Mouse (Mus musculus) macrophage (primary cell): ENCODE results near the gene Ppp1r12b. TPM values are rescaled to one million over a fixed set of nuclear protein-coding genes. Genes with fewer than 3 reads are reported as not detected.

Experiments used
- H3K27ac ChIP-seq: fragments of 350-480 bp; formaldehyde crosslinking; 2 replicates; pipeline ENCODE4 v1.9.0; 2021
- H3K36me3 ChIP-seq: fragments of 350-480 bp; formaldehyde crosslinking; 2 replicates; pipeline ENCODE4 v1.9.0; 2021; ENCODE audit errors: inconsistent target
- H3K4me3 ChIP-seq: fragments of 350-480 bp; formaldehyde crosslinking; 2 replicates; pipeline ENCODE4 v1.9.0; 2021; ENCODE audit errors: inconsistent target
- H3K79me2 ChIP-seq: fragments of 350-480 bp; formaldehyde crosslinking; 2 replicates; pipeline ENCODE4 v1.9.0; 2021; ENCODE audit errors: inconsistent target
- WGBS: methylation state at CpG from one replicate; pipeline ENCODE4 v1.1.7; 2026; ENCODE audit warnings: inconsistent platforms; ENCODE audit not compliant: missing documents; 5-methylcytosine and 5-hydroxymethylcytosine counted together
- polyA plus RNA-seq: library from polyadenylated mRNA; stranded (reverse); fragments of 250-400 nt; gene quantifications from 3 replicates; pipeline ENCODE4 v1.2.4, GENCODE M21; 2018; ENCODE audit warnings: inconsistent platforms

Ppp1r12b gene
- polyA plus RNA-seq, 1 experiment from 2014 or later: 2.2 TPM

GRCm38 (mm10) chr1:134962821-134963220 lies 7.1 kb upstream of the Ppp1r12b start:
- H3K27ac ChIP-seq: peak overlapping the region; percentile 32
- peaks cover 31% of the 10 kb centered on the region; the same call in 1 of the 2 replicates for H3K79me2 ChIP-seq
- H3K36me3 ChIP-seq: no peaks in the 10 kb centered on the region
- H3K4me3 ChIP-seq: peak overlapping the region; percentile 78
- 5% methylated on average over 11 of the region's 11 CpGs for WGBS

- Histone ChIP-seq H3K79me2 (peaks cover 31% of the 10 kb centered on the region; the same call in 1 of the 2 replicates), H3K36me3 (no peaks in the 10 kb centered on the region), H3K27ac (peak within 1 kb of the TSS; percentile 32), H3K4me3 (peak within 1 kb of the TSS; percentile 78)
- WGBS: 2% methylated on average over 50 of the region's 50 CpGs
Measured at GRCm38 (mm10) chr1:134962053-134962803, 6.5 kb upstream of the Ppp1r12b start, which contains the start of gene Ube2t. Gene Ube2t, plus strand, starts transcription at chr1:134962565.

GRCm38 (mm10) chr1:134960634-134961033 lies 4.9 kb upstream of the Ppp1r12b start:
- Histone ChIP-seq H3K79me2 (peaks cover 26% of the 10 kb centered on the region; the same call in 1 of the 2 replicates), H3K4me3 (no peak overlapping the region), H3K27ac (no peak overlapping the region), H3K36me3 (no peaks in the 10 kb centered on the region)
- 69% methylated on average over 7 of the region's 7 CpGs for WGBS

- 3% methylated on average over 16 of the region's 16 CpGs for WGBS
- Histone ChIP-seq H3K79me2 (peaks cover 12% of the 10 kb centered on the region; the same call in 1 of the 2 replicates), H3K36me3 (no peaks in the 10 kb centered on the region), H3K27ac (no peak overlapping the region), H3K4me3 (peak overlapping the region; percentile 60)
Measured at GRCm38 (mm10) chr1:134955050-134955636, 599 bp downstream of the Ppp1r12b start.

GRCm38 (mm10) chr1:134949946-134950345 lies 5.8 kb downstream of the Ppp1r12b start:
- H3K4me3 ChIP-seq: no peak overlapping the region
- H3K79me2 ChIP-seq: peaks cover 9% of the 10 kb centered on the region; the same call in 1 of the 2 replicates
- H3K27ac ChIP-seq: no peak overlapping the region
- 97% methylated on average over 3 of the region's 3 CpGs for WGBS
- H3K36me3 ChIP-seq: no peaks in the 10 kb centered on the region

- H3K79me2 ChIP-seq: peaks cover 3% of the 10 kb centered on the region; the same call in 1 of the 2 replicates
- H3K36me3 ChIP-seq: no peaks in the 10 kb centered on the region
- 92% methylated on average over 6 of the region's 7 CpGs for WGBS
Measured at GRCm38 (mm10) chr1:134947590-134947989, 8.2 kb downstream of the Ppp1r12b start.

GRCm38 (mm10) chr1:134942898-134943297 lies 12.8 kb downstream of the Ppp1r12b start:
- 100% methylated on average over 2 of the region's 2 CpGs for WGBS

More at GRCm38 (mm10) chr1:134947590-134947989, 8.2 kb downstream of the Ppp1r12b start:
- H3K4me3 ChIP-seq: no peak overlapping the region
- no peak overlapping the region for H3K27ac ChIP-seq

GRCm38 (mm10) chr1:134940863-134941262 lies 14.9 kb downstream of the Ppp1r12b start:
- 93% methylated on average over 4 of the region's 4 CpGs for WGBS
- Histone ChIP-seq H3K4me3 (no peak overlapping the region), H3K36me3 (no peaks in the 10 kb centered on the region), H3K79me2 (no peaks in the 10 kb centered on the region), H3K27ac (no peak overlapping the region)

More at GRCm38 (mm10) chr1:134942898-134943297, 12.8 kb downstream of the Ppp1r12b start:
- no peaks in the 10 kb centered on the region for H3K79me2 ChIP-seq
- H3K27ac ChIP-seq: no peak overlapping the region
- H3K4me3 ChIP-seq: no peak overlapping the region
- H3K36me3 ChIP-seq: no peaks in the 10 kb centered on the region

GRCm38 (mm10) chr1:134938233-134938632 lies 17.5 kb downstream of the Ppp1r12b start:
- Histone ChIP-seq H3K27ac (no peak overlapping the region), H3K4me3 (no peak overlapping the region), H3K36me3 (no peaks in the 10 kb centered on the region), H3K79me2 (no peaks in the 10 kb centered on the region)
- WGBS: 100% methylated on average over 1 of the region's 1 CpGs

- WGBS: 89% methylated on average over 6 of the region's 6 CpGs
- no peaks in the 10 kb centered on the region for H3K79me2 ChIP-seq
- no peak overlapping the region for H3K27ac ChIP-seq
- H3K36me3 ChIP-seq: no peaks in the 10 kb centered on the region
- H3K4me3 ChIP-seq: no peak overlapping the region
Measured at GRCm38 (mm10) chr1:134936335-134936734, 19.4 kb downstream of the Ppp1r12b start.

GRCm38 (mm10) chr1:134932431-134932830 lies 23.3 kb downstream of the Ppp1r12b start:
- Histone ChIP-seq H3K4me3 (no peak overlapping the region), H3K27ac (no peak overlapping the region), H3K79me2 (no peaks in the 10 kb centered on the region), H3K36me3 (no peaks in the 10 kb centered on the region)
- 86% methylated on average over 7 of the region's 7 CpGs for WGBS

GRCm38 (mm10) chr1:134919010-134919409 lies 36.7 kb downstream of the Ppp1r12b start:
- H3K36me3 ChIP-seq: no peaks in the 10 kb centered on the region
- no peaks in the 10 kb centered on the region for H3K79me2 ChIP-seq
- no peak overlapping the region for H3K27ac ChIP-seq
- 94% methylated on average over 6 of the region's 6 CpGs for WGBS
- no peak overlapping the region for H3K4me3 ChIP-seq

GRCm38 (mm10) chr1:134915421-134915820 lies 40.3 kb downstream of the Ppp1r12b start:
- WGBS: 83% methylated on average over 4 of the region's 4 CpGs

GRCm38 (mm10) chr1:134913535-134913934 lies 42.2 kb downstream of the Ppp1r12b start:
- 97% methylated on average over 4 of the region's 4 CpGs for WGBS
- H3K4me3 ChIP-seq: no peak overlapping the region
- H3K36me3 ChIP-seq: no peaks in the 10 kb centered on the region
- H3K27ac ChIP-seq: no peak overlapping the region
- no peaks in the 10 kb centered on the region for H3K79me2 ChIP-seq

More at GRCm38 (mm10) chr1:134915421-134915820, 40.3 kb downstream of the Ppp1r12b start:
- Histone ChIP-seq H3K27ac (no peak overlapping the region), H3K36me3 (no peaks in the 10 kb centered on the region), H3K4me3 (no peak overlapping the region), H3K79me2 (no peaks in the 10 kb centered on the region)

- no peaks in the 10 kb centered on the region for H3K36me3 ChIP-seq
- H3K4me3 ChIP-seq: no peak overlapping the region
- H3K27ac ChIP-seq: no peak overlapping the region
- WGBS: 88% methylated on average over 4 of the region's 4 CpGs
- no peaks in the 10 kb centered on the region for H3K79me2 ChIP-seq
Measured at GRCm38 (mm10) chr1:134911892-134912291, 43.9 kb downstream of the Ppp1r12b start.
